Mouse (Mus musculus) G1E (cell line): ENCODE measurements at regions not wholly inside any gene's neighbourhood (a gene's known extent, or its start where the extent isn't known, plus 50 kb on each side); places are given as distances from the start of the nearest gene placed in this dataset.

Experiments
- CTCF ChIP-seq: IDR thresholded peaks from 2 replicates; pipeline ENCODE4 v1.5.1; 2012; ENCODE audit warnings: low read depth, low read length, inconsistent platforms, mixed read lengths
- GATA1 ChIP-seq: IDR thresholded peaks from 2 replicates; pipeline ENCODE4 v1.6.1; 2012; ENCODE audit warnings: borderline replicate concordance, low read length, inconsistent platforms, mixed read lengths
- POLR2AphosphoS5 ChIP-seq: IDR thresholded peaks from 2 replicates; pipeline ENCODE4 v1.6.1; 2012; ENCODE audit warnings: low read depth, low read length, inconsistent platforms; ENCODE audit not compliant: insufficient replicate concordance
- TAL1 ChIP-seq: conservative IDR thresholded peaks from 2 replicates; pipeline ENCODE4 v1.6.1; 2012; ENCODE audit warnings: low read depth, low read length, inconsistent platforms, mixed read lengths

DNA sequence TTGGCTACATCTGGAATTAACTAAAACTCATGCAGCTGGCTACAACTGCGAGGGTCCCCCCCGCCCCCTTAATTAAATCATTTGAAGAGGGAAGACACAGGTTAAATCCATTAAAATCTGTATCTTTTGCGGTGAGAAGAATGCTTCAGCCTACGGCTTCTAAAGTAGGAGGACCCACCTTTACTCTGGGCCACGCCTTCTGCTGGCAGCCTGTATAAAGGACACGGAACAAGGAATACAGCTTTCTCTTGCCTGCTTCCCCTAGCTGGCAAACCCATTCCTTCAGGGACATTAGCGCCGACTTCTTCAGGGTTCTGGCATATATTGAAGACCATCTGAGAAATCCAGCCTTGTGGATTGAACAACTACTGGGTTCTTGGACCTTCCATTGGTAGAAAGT lies 76.9 kb upstream of the Fbxo11 start:
- no peak for TF ChIP-seq GATA1
- TF ChIP-seq CTCF = no peak
- no peak for TF ChIP-seq TAL1
- TF ChIP-seq POLR2AphosphoS5 = no peak
